Mouse (Mus musculus): Measurements from ENCODE around the gene Angptl7.

GRCm38 (mm10) chr4:148472436-148473174 lies 27.7 kb downstream of the Angptl7 start:
- TF ChIP-seq MYOD1 (IDR thresholded peaks at IDR 0.05; ENCODE audit: control insufficient read depth, insufficient read length, low read depth) (no peak), CTCF (IDR thresholded peaks at IDR 0.05; ENCODE audit: control insufficient read depth, insufficient read depth, insufficient read length) (no peak)

Data from C2C12 (cell line).